Mouse (Mus musculus): ENCODE results near the gene Tspan32. TPM values are rescaled to one million over a fixed set of nuclear protein-coding genes. Genes with fewer than 3 reads are reported as not detected.
A peak's percentile ranks its signal among the peaks of the same experiment; 100 is the strongest.

Tspan32 gene
- total and polyA plus RNA-seq, 2 experiments from 2014 or later = 0.16 to 0.40 TPM

DNA sequence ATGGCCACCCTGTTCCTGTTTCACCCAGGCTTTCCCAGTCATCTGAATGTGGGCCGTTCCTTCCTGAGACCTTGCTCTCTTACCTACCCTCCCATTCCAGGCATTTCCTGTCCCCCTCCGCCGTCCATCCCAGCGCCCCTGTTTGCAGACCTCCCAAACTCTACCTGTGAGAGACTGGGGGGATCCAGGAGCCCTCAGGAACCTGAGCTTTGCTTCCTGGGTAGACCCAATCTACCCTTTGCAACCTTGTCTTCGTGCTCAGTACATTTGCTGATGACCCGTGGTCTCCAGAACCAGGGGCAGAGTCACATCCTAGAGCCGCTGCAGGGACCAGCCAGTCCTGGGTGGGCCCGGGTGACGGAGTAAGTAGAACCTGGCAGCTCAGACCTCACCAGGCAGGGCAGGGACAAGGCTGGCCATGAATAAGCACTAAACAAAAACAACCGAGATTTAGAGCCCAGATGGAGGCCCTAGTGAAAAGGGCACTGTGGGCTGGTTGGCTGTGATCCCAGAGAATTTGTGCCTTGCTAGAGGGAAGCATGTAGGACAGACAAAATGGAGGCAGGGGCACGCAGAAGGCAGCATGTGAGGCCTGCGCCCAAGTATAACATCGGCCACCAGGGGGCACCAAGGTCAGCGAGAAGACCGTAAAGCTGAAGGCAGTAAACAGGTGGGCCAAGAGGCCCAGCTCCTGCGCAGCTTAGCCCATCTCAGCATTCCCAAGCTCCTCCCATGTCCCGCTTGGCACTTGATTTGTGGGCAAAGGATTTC lies 2.9 kb downstream of the Tspan32 start:
- H3K4me3 ChIP-seq (ENCODE audit: low read length) = no peak overlapping the region
- H3K4me2 ChIP-seq (ENCODE audit: low read depth, low read length) = no peak overlapping the region
- H3K27ac ChIP-seq = peak overlapping the region; percentile 74
- H3K4me1 ChIP-seq (ENCODE audit: insufficient read depth, low read length) = peaks cover 16% of the 10 kb centered on the region
- ATAC-seq (peak; percentile 90), DNase-seq (ENCODE audit: low spot score) (peak; percentile 94)
- H3K36me3 ChIP-seq (ENCODE audit: insufficient read depth, low read length) = no peaks in the 10 kb centered on the region
- no peaks in the 10 kb centered on the region for H3K9me3 ChIP-seq (ENCODE audit: low read length)
- no peak overlapping the region for H3K9ac ChIP-seq (replicated peaks; ENCODE audit: low read length)
- WGBS = 33% methylated on average over 17 of the region's 17 CpGs
- no peaks in the 10 kb centered on the region for H3K27me3 ChIP-seq (ENCODE audit: insufficient read depth, low read length)
- peak; percentile 95 for TF ChIP-seq CTCF (IDR thresholded peaks at IDR 0.05; ENCODE audit: low read depth)

DNA sequence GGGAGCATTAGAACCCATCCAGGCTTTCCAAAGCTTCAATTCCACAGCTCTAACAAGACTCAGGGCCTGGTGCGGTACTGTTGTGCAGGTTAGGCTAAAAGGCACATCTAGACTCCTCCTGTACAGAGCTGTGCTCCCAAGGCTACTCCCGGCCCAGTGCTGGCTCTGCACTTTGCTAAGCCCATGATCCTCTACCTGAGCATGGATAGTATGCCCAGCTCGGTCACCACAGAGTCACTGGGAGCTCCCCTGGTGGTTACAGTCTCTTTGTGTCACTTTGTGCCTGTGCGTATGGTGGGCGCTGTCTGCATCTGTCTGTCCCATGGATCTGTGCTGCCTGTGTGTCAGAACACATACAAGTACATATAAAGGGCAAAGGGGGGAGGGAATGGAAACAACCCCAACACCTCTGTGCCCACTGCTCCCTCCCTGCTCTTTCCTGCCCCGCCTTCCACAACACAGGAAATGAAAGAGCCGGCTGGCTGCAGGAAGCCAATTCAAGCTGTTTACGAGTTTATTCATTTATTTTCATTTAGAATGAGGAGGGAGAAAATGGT lies 3.6 kb downstream of the Tspan32 start:
- WGBS = 59% methylated on average over 8 of the region's 8 CpGs
- DNase-seq (ENCODE audit: low spot score) = peak; percentile 27
- H3K36me3 ChIP-seq (ENCODE audit: insufficient read depth, low read length) = no peaks in the 10 kb centered on the region
- no peak overlapping the region for H3K4me2 ChIP-seq (ENCODE audit: low read depth, low read length)
- no peak overlapping the region for H3K9ac ChIP-seq (replicated peaks; ENCODE audit: low read length)
- peak overlapping the region; percentile 74 for H3K27ac ChIP-seq
- H3K4me3 ChIP-seq (ENCODE audit: low read length) = no peak overlapping the region
- peak; percentile 50 for ATAC-seq
- peaks cover 16% of the 10 kb centered on the region for H3K4me1 ChIP-seq (ENCODE audit: insufficient read depth, low read length)
- H3K27me3 ChIP-seq (ENCODE audit: insufficient read depth, low read length) = no peaks in the 10 kb centered on the region
- TF ChIP-seq CTCF (IDR thresholded peaks at IDR 0.05; ENCODE audit: low read depth) = no peak
- no peaks in the 10 kb centered on the region for H3K9me3 ChIP-seq (ENCODE audit: low read length)

DNA sequence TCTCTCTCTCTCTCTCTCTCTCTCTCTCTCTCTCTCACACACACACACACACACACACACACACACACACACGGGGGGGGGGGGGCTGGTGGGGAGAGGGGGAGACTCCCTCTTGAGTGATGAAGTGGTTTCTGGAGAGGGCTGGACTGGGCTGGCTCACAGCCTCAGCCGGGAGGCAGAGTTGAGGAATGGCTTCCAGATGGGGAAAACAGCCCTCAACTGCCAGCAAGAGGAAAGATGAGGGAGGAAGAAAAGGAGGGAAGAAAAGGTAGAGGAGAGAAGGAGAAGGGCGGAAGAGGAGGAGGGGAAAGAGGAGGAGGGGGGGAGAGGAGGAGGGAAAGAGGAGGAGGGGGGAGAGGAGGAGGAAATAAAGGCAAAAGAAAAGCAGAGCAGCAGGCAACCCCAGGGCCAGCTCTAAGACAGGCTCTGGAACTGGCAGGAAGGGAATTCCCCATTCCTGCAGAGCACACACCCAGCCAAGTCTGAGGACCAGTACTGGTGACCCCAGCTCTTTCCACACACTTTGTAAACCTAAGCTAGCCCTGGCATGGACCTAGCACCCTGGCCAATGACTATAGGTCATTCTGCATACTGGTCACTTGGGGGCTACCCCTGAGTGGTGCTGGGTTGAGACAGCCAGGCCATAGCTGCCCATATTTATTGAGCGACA lies 4.3 kb downstream of the Tspan32 start:
- WGBS = 56% methylated on average over 2 of the region's 4 CpGs
- TF ChIP-seq CTCF (IDR thresholded peaks at IDR 0.05; ENCODE audit: low read depth) = no peak
- no peak for ATAC-seq

DNA sequence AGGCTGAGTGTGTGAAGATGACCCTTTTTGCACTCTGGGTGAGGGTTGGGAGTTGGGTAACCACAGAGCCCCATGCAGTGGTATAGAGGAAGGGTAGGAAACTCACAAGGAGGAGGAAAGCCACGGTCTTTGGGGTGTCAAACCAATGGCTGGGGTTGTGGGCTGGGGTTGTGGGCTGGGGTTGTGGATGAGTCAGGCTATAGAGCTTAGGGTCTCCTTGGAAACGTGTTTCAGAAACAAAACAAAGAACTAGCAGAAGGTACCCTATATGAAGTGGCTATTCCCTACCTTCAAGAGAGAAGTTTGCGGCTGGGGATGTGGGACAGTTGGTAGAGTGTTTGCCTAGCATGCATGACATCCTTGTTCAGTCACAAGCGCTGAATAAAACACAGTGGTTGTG lies 5.2 kb downstream of the Tspan32 start:
- Histone ChIP-seq H3K4me1 (ENCODE audit: insufficient read depth, low read length) (peaks cover 22% of the 10 kb centered on the region), H3K4me2 (ENCODE audit: low read depth, low read length) (no peak overlapping the region), H3K27me3 (ENCODE audit: insufficient read depth, low read length) (no peaks in the 10 kb centered on the region), H3K9ac (replicated peaks; ENCODE audit: low read length) (no peak overlapping the region), H3K36me3 (ENCODE audit: insufficient read depth, low read length) (no peaks in the 10 kb centered on the region), H3K9me3 (ENCODE audit: low read length) (no peaks in the 10 kb centered on the region), H3K4me3 (ENCODE audit: low read length) (no peak overlapping the region), H3K27ac (no peak overlapping the region)
- 85% methylated on average over 4 of the region's 4 CpGs for WGBS
- DNase-seq (ENCODE audit: low spot score) (no peak), ATAC-seq (no peak)
- TF ChIP-seq CTCF (IDR thresholded peaks at IDR 0.05; ENCODE audit: low read depth) = no peak

More for the DNA sequence above, 4.3 kb downstream of the Tspan32 start:
- Histone ChIP-seq H3K4me2 (ENCODE audit: low read depth, low read length) (no peak overlapping the region), H3K4me1 (ENCODE audit: insufficient read depth, low read length) (peaks cover 20% of the 10 kb centered on the region), H3K9ac (replicated peaks; ENCODE audit: low read length) (no peak overlapping the region), H3K27ac (peak overlapping the region; percentile 74; the same call in 1 of the 2 replicates), H3K4me3 (ENCODE audit: low read length) (no peak overlapping the region), H3K27me3 (ENCODE audit: insufficient read depth, low read length) (no peaks in the 10 kb centered on the region), H3K9me3 (ENCODE audit: low read length) (no peaks in the 10 kb centered on the region), H3K36me3 (ENCODE audit: insufficient read depth, low read length) (no peaks in the 10 kb centered on the region)
- DNase-seq (ENCODE audit: low spot score) = peak; percentile 40

DNA sequence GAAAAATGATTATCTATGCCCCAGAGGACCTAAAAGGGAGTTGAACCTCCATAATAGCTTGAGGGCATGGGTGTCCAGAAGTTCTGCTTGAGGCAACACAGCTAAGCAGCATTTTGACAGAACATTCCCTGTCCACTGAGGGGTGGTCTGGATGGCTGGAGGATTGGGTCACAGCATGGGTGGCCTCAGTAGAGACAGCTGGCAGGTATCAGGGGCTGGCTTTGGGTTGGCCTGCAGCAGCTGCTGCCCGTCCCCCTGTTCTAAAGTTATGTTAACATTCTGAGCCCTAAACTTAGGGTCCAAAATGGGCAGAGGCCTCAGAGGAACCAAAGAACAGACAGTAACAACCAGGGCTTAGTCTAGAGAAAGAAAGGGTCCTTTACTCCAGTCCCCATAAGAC lies 6.4 kb downstream of the Tspan32 start:
- no peak for TF ChIP-seq CTCF (IDR thresholded peaks at IDR 0.05; ENCODE audit: low read depth)
- Histone ChIP-seq H3K4me2 (ENCODE audit: low read depth, low read length) (no peak overlapping the region), H3K36me3 (ENCODE audit: insufficient read depth, low read length) (no peaks in the 10 kb centered on the region), H3K9me3 (ENCODE audit: low read length) (no peaks in the 10 kb centered on the region), H3K27ac (no peak overlapping the region), H3K9ac (replicated peaks; ENCODE audit: low read length) (no peak overlapping the region), H3K4me1 (ENCODE audit: insufficient read depth, low read length) (peaks cover 34% of the 10 kb centered on the region), H3K4me3 (ENCODE audit: low read length) (no peak overlapping the region), H3K27me3 (ENCODE audit: insufficient read depth, low read length) (no peaks in the 10 kb centered on the region)
- ATAC-seq = no peak
- 78% methylated on average over 1 of the region's 1 CpGs for WGBS
- DNase-seq (ENCODE audit: low spot score) = no peak

DNA sequence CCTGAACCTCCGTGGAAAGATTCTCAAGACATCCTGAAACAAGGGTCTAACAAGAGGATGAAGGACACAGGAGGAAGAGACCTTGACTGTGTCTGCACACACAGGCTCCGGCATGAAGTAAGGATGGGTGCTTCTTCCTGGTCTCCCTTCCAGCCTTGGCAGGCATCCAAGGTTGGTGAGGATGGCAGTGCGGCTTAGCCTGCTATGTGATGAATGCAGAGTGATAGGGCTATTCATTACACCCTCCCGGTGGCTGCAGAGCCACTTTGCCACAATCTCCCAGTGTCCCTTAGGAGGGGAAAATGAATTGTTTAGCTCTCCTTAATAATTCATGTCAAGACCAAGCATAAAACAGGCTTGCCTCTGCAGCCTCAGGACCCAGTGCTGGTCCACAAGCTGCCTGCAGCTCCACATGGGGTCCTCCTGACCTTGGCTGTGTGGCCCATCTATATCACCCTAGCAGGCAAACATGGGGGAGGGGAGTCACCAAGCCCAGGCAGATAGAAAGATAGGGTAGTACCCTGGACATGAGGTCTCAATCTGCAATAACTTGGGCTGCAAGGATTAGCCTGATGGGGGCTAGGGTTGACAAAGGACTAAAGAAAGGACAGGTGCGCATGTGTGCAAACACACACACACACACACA lies 7.5 kb downstream of the Tspan32 start:
- H3K27ac ChIP-seq = peak overlapping the region; percentile 41; the same call in 1 of the 2 replicates
- no peak for ATAC-seq
- no peak overlapping the region for H3K9ac ChIP-seq (replicated peaks; ENCODE audit: low read length)
- no peaks in the 10 kb centered on the region for H3K27me3 ChIP-seq (ENCODE audit: insufficient read depth, low read length)
- no peaks in the 10 kb centered on the region for H3K36me3 ChIP-seq (ENCODE audit: insufficient read depth, low read length)
- no peak overlapping the region for H3K4me2 ChIP-seq (ENCODE audit: low read depth, low read length)
- peaks cover 35% of the 10 kb centered on the region for H3K4me1 ChIP-seq (ENCODE audit: insufficient read depth, low read length)
- H3K4me3 ChIP-seq (ENCODE audit: low read length) = no peak overlapping the region
- 43% methylated on average over 5 of the region's 5 CpGs for WGBS
- TF ChIP-seq CTCF (IDR thresholded peaks at IDR 0.05; ENCODE audit: low read depth) = no peak
- H3K9me3 ChIP-seq (ENCODE audit: low read length) = no peaks in the 10 kb centered on the region
- DNase-seq (ENCODE audit: low spot score) = peak; percentile 64
